Mouse (Mus musculus): ENCODE data around the gene Naif1. TPM values are rescaled to one million over a fixed set of nuclear protein-coding genes. Genes with fewer than 3 reads are reported as not detected.

Naif1 gene
- 1 to 10 TPM; 5.0 to 6.0 TPM for total RNA-seq (2023)

GRCm38 (mm10) chr2:32449761-32450754 is at the start of gene Naif1:
Gene Naif1, plus strand, starts transcription at chr2:32450457.

DNA sequence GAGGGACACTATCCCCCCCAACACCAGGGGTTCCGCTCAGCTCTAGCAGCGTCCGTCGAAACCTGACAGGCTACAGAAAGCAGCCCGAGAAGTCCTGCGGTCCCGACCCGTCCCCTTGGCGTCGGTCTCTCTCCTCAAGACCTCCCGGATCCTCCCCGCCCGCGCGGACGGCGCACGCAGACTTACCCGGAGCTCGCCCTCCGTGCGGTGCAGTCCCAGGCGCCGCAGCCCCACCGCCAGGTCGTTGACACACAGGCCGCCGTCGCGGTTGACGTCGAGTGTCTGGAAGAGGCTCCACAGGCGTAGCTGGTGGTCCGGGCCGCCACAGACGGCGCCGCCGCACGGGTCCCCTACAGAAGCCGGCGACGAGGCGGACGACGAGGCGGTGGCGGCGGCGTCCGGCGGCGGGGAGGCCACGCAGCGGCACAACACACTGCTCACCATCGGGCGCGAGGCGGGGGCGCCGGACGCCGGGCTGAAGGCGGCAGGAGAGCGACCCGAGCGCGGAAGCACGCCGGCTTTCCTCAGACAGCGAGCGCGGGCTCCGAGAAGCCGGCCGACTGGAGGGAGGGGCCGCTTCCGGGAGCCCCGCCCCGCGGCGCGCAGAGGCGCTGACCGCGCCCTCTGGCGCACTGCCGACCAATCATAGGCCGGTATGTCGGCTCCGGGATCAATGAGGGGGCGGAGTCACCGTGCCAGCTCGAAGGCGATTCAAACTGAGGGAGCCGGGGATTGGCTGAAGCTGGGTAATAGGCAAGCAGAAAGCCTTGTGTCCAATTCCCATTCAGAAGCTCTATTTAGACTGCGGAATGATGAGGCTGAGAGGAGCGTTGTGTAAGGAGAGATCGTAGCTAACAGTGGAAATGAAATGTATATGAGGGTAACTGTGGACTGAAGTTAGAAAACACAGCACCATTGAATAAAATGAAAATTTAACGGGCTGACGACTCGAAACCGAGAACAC is 906 bp downstream of the Naif1 start, which contains the start of gene Slc25a25:
Slc25a25 (minus strand) TSS at position 565 of the 964 bp plus-strand sequence.

Other genes starting within 250 kb of the Naif1 start
- 10 to 100 TPM; 15.0 to 15.3 TPM for gene Pomt1, start 213.9 kb upstream of the Naif1 start, total RNA-seq (2023)
- 10 to 100 TPM; 47.9 to 49.2 TPM for gene Uck1, start 190.3 kb upstream of the Naif1 start, total RNA-seq (2023)
- 10 to 100 TPM; 60.7 to 66.4 TPM for gene Golga2, start 163.1 kb upstream of the Naif1 start, total RNA-seq (2023)
- 10 to 100 TPM; 80.6 to 82.0 TPM for gene Swi5, start 162.4 kb upstream of the Naif1 start, total RNA-seq (2023)
- 10 to 100 TPM; 63.5 to 87.2 TPM for gene Ciz1, start 98.1 kb upstream of the Naif1 start, total RNA-seq (2023)
- gene Dnm1, start 97.1 kb upstream of the Naif1 start, total RNA-seq (2023): under 1 TPM in 1 of 2 experiments, not detected in 1; 0.22 TPM
- gene 1110008P14Rik, start 68.5 kb upstream of the Naif1 start, total RNA-seq (2023): 10 to 100 TPM; 49.7 to 50.5 TPM
- 1,000 to 10,000 TPM; 7,694 to 9,553 TPM for gene Lcn2, start 62.2 kb upstream of the Naif1 start, total RNA-seq (2023)
- gene Ptges2, start 54.6 kb upstream of the Naif1 start, total RNA-seq (2023): 10 to 100 TPM; 11.1 to 13.7 TPM
- 10 to 100 TPM; 11.6 to 12.2 TPM for gene Slc25a25, start 988 bp downstream of the Naif1 start, total RNA-seq (2023)
- gene Fam102a, start 84.9 kb downstream of the Naif1 start, total RNA-seq (2023): 10 to 100 TPM; 15.6 to 17.1 TPM
- 10 to 100 TPM; 54.4 to 59.5 TPM for gene Dpm2, start 120.4 kb downstream of the Naif1 start, total RNA-seq (2023)
- under 1 TPM in 1 of 2 experiments, not detected in 1; 0.22 TPM for gene Pip5kl1, start 124.3 kb downstream of the Naif1 start, total RNA-seq (2023)
- not detected for gene 9430097D07Rik, start 125.2 kb downstream of the Naif1 start, total RNA-seq (2023)
- gene St6galnac4, start 136.6 kb downstream of the Naif1 start, total RNA-seq (2023): 10 to 100 TPM; 16.5 to 16.7 TPM
- 10 to 100 TPM in 1 of 2 experiments, 1 to 10 TPM in 1; 9.1 to 14.1 TPM for gene St6galnac6, start 149.3 kb downstream of the Naif1 start, total RNA-seq (2023)
- under 1 TPM; 0.51 to 0.53 TPM for gene Ak1, start 171.3 kb downstream of the Naif1 start, total RNA-seq (2023)
- gene Eng, start 196.1 kb downstream of the Naif1 start, total RNA-seq (2023): 10 to 100 TPM; 10.3 to 11.4 TPM

Data from neutrophil, adult 59 days (primary cell).